Mouse (Mus musculus) heart, embryonic 12.5 days (tissue): ENCODE data around the gene Spem1. TPM values are rescaled to one million over a fixed set of nuclear protein-coding genes. Genes with fewer than 3 reads are reported as not detected.

Experiments used
- ATAC-seq: fragments of 200-750 bp; cut with Nextera tagmentation; 2 replicates; pipeline ENCODE4 v1.8.0; 2017; ENCODE audit warnings: moderate TSS enrichment, moderate library complexity; ENCODE audit not compliant: insufficient number of reproducible peaks, low FRiP score
- H3K27ac ChIP-seq: fragments of 300-500 bp; sonication (generic); 2 replicates; pipeline ENCODE4 v1.5.1; 2016; ENCODE audit warnings: mild to moderate bottlenecking, moderate library complexity; ENCODE audit not compliant: poor library complexity, severe bottlenecking
- H3K27me3 ChIP-seq: fragments of 300-500 bp; sonication (generic); replicated peaks from 2 replicates; pipeline ENCODE4 v1.6.1; 2016; ENCODE audit warnings: mild to moderate bottlenecking, moderate library complexity
- H3K36me3 ChIP-seq: fragments of 300-500 bp; sonication (generic); 2 replicates; pipeline ENCODE4 v1.6.1; 2016; ENCODE audit warnings: mild to moderate bottlenecking, moderate library complexity
- H3K4me1 ChIP-seq: fragments of 300-500 bp; sonication (generic); replicated peaks from 2 replicates; pipeline ENCODE4 v1.6.1; 2016; ENCODE audit warnings: mild to moderate bottlenecking
- H3K4me2 ChIP-seq: fragments of 300-500 bp; sonication (generic); 2 replicates; pipeline ENCODE4 v1.6.1; 2016; ENCODE audit warnings: mild to moderate bottlenecking, moderate library complexity
- H3K4me3 ChIP-seq: fragments of 300-500 bp; sonication (generic); 2 replicates; pipeline ENCODE4 v1.5.1; 2016; ENCODE audit warnings: mild to moderate bottlenecking
- H3K9ac ChIP-seq: fragments of 300-500 bp; sonication (generic); 2 replicates; pipeline ENCODE4 v1.6.1; 2016; ENCODE audit warnings: mild to moderate bottlenecking, moderate library complexity
- H3K9me3 ChIP-seq: fragments of 300-500 bp; sonication (generic); replicated peaks from 2 replicates; pipeline ENCODE4 v1.6.1; 2016; ENCODE audit warnings: mild to moderate bottlenecking, moderate library complexity
- WGBS: fragments of 180-500 bp; shearing (Covaris S2); methylation state at CpG from one replicate; pipeline ENCODE4 v1.1.7; 2016; 5-methylcytosine and 5-hydroxymethylcytosine counted together
- polyA plus RNA-seq: library from polyadenylated mRNA; unstranded; fragments of >200 nt; fragmentation: Nextera tagmentation; extraction: Ambion mirVana; gene quantifications from 2 replicates; pipeline ENCODE4 v1.2.1, GENCODE M21; 2016

Spem1 gene
- polyA plus RNA-seq, 1 experiment from 2014 or later = not detected

DNA sequence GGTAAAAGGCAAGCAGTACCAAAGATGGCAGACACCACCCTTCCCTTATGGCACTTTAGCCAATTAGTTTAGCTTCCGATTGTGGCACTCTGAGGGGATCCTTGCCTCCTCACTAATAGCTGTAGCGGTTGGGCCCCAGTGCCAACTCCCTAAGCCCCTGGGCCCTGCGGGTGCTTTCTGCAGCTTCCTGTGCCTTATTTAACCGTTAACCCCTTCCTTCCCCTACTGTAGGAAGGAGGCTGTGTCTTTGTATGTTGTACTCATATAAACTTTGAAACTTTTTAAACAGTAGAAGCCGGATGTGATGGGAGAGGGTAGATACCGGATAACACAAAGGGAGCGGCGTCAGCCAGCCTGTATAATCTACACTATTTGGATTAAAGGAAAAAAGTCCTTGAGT lies 28.8 kb upstream of the Spem1 start:
- Histone ChIP-seq H3K36me3 (peaks cover 49% of the 10 kb centered on the region), H3K9me3 (no peaks in the 10 kb centered on the region), H3K27me3 (peaks cover 1% of the 10 kb centered on the region; the same call in 1 of the 2 replicates), H3K4me1 (peaks cover 39% of the 10 kb centered on the region), H3K9ac (no peak overlapping the region), H3K4me2 (no peak overlapping the region), H3K4me3 (no peak overlapping the region), H3K27ac (no peak overlapping the region)
- no peak for ATAC-seq
- 74% methylated on average over 8 of the region's 8 CpGs for WGBS

DNA sequence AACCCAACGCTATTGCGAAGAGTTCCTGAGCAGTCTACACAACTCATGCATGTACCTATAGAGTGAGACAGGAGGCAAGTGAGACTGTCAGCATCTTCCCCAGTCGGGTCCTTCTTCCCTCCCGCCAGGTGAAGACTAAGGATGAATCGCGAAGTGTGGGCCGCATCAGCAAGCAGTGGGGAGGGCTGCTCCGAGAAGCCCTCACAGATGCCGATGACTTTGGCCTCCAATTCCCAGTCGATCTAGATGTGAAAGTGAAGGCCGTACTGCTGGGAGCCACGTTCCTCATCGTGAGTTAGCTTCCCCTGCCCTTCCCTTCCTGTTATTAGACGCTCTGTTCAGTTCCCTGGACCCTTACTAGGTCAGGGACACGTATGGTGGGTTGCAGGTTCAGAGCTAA lies 27.9 kb upstream of the Spem1 start:
- Histone ChIP-seq H3K9ac (no peak overlapping the region), H3K4me1 (peaks cover 35% of the 10 kb centered on the region), H3K36me3 (peaks cover 49% of the 10 kb centered on the region), H3K9me3 (no peaks in the 10 kb centered on the region), H3K4me2 (no peak overlapping the region), H3K27me3 (no peaks in the 10 kb centered on the region), H3K4me3 (no peak overlapping the region), H3K27ac (no peak overlapping the region)
- ATAC-seq = no peak
- WGBS = 92% methylated on average over 15 of the region's 15 CpGs

DNA sequence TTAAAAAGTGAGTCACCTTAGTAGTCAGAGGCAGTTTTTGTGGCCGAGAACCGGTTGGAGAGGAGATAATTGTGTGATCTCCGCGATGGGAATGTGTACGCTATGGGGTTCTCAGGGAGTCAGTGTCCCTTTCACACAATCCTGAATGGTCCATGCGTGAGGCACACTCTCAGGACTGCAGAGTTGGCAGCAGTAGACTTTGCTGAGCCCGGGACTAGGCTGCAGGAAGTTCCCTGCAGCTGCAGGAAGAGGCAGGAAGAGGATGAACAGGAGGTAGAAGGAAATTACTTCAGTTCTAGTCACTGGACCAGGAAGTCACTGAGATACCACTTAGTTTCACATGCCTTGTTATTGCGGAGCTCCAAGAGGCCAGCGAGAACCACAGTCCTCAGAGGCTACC lies 27.1 kb upstream of the Spem1 start:
- no peak overlapping the region for H3K4me3 ChIP-seq
- H3K9ac ChIP-seq = no peak overlapping the region
- peaks cover 35% of the 10 kb centered on the region for H3K4me1 ChIP-seq
- no peaks in the 10 kb centered on the region for H3K9me3 ChIP-seq
- no peak overlapping the region for H3K27ac ChIP-seq
- H3K36me3 ChIP-seq = peaks cover 49% of the 10 kb centered on the region
- ATAC-seq = no peak
- H3K4me2 ChIP-seq = no peak overlapping the region
- 73% methylated on average over 9 of the region's 9 CpGs for WGBS
- H3K27me3 ChIP-seq = no peaks in the 10 kb centered on the region

DNA sequence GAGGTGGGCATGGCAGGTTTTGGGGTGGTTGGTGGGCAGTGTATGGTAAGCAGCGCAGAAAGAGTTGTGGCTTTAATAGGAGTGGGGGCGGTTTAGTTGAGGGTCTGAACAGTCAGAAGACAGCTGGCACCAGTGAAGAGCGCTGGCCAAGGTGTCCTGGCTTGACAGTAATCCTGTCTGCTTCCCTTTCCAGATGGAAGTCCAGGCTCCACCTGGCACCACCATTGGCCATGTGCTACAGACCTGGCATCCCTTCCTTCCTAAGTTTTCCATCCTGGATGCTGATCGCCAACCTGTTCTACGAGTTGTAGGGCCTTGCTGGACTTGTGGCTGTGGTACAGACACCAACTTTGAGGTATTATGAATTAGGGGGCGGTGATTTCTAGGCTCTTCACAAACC lies 26.0 kb upstream of the Spem1 start:
- Histone ChIP-seq H3K9me3 (no peaks in the 10 kb centered on the region), H3K4me3 (peak overlapping the region; percentile 76), H3K27me3 (no peaks in the 10 kb centered on the region), H3K4me2 (peak overlapping the region; percentile 81), H3K27ac (no peak overlapping the region), H3K4me1 (peaks cover 32% of the 10 kb centered on the region), H3K36me3 (peaks cover 49% of the 10 kb centered on the region), H3K9ac (no peak overlapping the region)
- WGBS = 94% methylated on average over 6 of the region's 6 CpGs
- ATAC-seq = no peak

DNA sequence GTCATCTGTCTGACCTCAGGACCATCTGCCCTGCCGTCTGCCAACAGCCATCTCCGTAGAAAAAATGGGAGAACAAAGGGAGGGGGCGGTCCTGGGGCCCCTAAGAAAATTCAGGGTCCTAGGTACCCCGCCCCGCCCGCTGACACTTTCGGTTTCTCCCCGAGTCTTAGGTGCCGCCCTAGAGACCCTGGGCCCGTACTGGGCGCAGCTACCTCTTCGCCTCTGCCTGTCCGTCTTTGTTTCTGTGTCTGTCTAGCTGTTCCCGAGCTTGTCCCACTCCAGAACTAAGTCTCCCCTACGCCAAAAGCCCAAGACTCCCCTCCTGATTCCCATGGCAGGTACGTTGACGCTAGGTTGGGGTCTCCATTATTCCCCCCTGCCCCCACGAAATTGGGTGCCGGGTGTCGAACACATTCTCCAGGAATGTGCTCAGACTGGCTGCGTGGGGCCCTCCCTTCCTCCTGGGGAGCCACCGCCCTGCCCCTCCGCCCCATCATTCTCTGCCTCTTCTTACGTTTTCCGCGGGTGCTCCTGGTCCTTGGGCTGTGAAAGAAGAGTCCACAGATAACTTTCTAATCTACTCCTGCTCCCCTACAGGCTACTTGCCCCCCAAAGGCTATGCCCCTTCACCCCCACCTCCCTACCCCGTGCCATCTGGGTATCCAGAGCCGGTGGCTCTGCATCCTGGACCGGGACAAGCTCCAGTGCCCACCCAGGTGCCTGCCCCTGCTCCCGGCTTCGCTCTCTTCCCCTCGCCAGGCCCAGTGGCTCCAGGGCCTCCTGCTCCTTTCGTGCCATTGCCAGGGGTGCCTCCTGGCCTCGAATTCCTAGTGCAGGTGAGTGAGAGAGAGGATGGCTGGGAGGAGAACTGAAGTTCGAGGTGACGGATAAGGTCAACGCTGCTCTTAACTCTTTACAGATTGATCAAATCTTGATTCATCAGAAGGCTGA lies 25.0 kb upstream of the Spem1 start:
- no peaks in the 10 kb centered on the region for H3K27me3 ChIP-seq
- peak overlapping the region; percentile 88 for H3K9ac ChIP-seq
- H3K9me3 ChIP-seq = no peaks in the 10 kb centered on the region
- H3K36me3 ChIP-seq = peaks cover 44% of the 10 kb centered on the region
- H3K27ac ChIP-seq = peak overlapping the region; percentile 93
- peak; percentile 53 for ATAC-seq
- 14% methylated on average over 37 of the region's 37 CpGs for WGBS
- peak overlapping the region; percentile 76 for H3K4me3 ChIP-seq
- H3K4me1 ChIP-seq = peaks cover 28% of the 10 kb centered on the region
- peak overlapping the region; percentile 81 for H3K4me2 ChIP-seq

DNA sequence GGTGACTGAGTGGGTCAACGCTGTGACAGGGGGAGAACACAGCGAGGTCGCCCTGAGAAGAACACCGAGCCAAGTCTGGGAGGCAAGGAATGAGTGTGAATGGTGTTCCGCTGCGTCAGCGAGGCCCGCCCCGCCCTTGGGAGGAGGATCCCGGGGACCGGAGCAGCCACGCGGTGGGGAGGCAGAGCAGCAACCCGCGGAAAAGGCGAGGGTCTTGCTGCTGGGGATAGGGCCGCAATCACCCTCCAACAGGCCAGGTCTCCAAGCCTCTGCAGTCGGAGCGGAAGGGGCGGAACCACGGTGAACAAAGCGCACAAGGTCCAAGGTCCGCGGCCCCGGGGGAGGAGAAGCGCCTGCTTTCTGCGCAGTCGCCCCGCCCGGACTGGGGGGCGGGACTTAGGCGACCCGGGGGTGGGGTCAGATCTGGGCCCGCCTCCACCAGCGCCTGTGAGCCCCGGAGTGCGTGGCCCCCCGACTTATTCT lies 24.3 kb upstream of the Spem1 start, which contains the start of gene Plscr3:
Plscr3 (plus strand) TSS at position 179 of the 483 bp plus-strand sequence.
- no peaks in the 10 kb centered on the region for H3K9me3 ChIP-seq
- 1% methylated on average over 38 of the region's 38 CpGs for WGBS
- peaks cover 26% of the 10 kb centered on the region for H3K4me1 ChIP-seq
- H3K27me3 ChIP-seq = no peaks in the 10 kb centered on the region
- peaks cover 36% of the 10 kb centered on the region for H3K36me3 ChIP-seq
- peak; percentile 96 for ATAC-seq
- H3K4me3 ChIP-seq = peak within 1 kb of the TSS; percentile 76
- H3K4me2 ChIP-seq = peak within 1 kb of the TSS; percentile 81
- H3K27ac ChIP-seq = peak within 1 kb of the TSS; percentile 93
- H3K9ac ChIP-seq = peak within 1 kb of the TSS; percentile 88

DNA sequence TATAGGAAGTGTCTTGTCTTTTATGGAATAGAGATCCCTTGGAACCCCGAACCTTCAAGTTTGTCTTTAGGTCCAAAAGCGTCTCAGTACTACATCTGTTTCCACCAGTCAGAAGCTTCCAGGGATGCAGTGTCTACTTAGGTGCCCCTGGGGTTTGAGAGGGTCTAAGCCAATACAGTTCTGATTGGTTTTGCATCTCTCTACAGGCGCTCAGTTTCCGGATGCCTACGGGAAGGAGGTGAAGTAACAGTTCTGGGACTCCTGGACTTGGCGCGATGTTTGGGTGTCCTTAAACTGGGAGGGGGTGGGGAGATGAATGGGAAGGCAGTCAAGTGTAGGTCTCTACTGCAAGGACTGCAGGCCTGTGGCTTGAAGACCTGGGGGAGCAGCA lies 16.7 kb upstream of the Spem1 start:
- Histone ChIP-seq H3K36me3 (no peaks in the 10 kb centered on the region), H3K27me3 (peaks cover 30% of the 10 kb centered on the region), H3K9me3 (no peaks in the 10 kb centered on the region), H3K9ac (peak overlapping the region; percentile 75), H3K4me3 (peak overlapping the region; percentile 63), H3K4me2 (peak overlapping the region; percentile 92), H3K4me1 (peaks cover 43% of the 10 kb centered on the region), H3K27ac (peak overlapping the region; percentile 73)
- 1% methylated on average over 7 of the region's 7 CpGs for WGBS
- no peak for ATAC-seq

DNA sequence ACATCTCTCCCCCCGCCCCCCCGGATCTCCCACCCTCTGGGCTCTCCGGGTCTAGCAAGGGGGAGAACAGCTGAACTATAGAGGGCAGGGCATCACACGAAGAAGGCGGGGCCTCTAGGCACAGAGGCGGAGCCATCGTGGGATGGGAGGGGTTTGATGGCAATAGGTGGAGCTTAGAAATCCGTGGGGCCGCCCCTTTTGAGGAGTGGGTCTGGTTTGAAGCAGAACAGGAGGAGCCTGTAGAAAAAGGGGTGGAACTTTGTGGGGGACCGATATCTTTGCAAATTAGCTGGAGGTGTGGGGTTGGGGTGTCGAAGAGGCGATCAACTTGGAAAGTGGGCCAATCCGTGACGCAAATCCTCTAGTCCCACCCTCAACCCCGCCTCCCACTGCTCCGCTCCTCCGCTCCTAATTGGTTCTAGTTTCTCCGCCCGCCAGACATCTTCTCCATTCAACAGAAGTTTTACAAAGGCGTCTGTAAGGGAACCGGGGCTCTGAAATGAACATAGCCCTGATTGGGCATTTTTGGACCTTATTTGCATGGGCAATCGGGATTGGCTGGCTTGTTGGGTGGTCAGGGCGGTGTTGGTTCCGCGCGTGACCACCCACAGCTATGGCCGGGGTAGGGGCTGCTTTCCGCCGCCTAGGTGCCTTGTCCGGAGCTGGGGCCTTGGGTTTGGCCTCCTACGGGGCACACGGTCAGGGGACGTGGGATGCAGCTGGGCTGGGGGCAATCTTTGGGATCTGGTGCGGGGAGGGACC lies 16.2 kb upstream of the Spem1 start, which contains the start of gene Tmem256:
Tmem256 (plus strand) TSS at position 563 of the 762 bp plus-strand sequence.
- H3K36me3 ChIP-seq = no peaks in the 10 kb centered on the region
- ATAC-seq = peak; percentile 92
- peaks cover 36% of the 10 kb centered on the region for H3K27me3 ChIP-seq
- under 1% methylated on average over 34 of the region's 34 CpGs for WGBS
- peaks cover 45% of the 10 kb centered on the region for H3K4me1 ChIP-seq
- no peaks in the 10 kb centered on the region for H3K9me3 ChIP-seq
- peak within 1 kb of the TSS; percentile 92 for H3K4me2 ChIP-seq
- peak within 1 kb of the TSS; percentile 73 for H3K27ac ChIP-seq
- H3K4me3 ChIP-seq = peak within 1 kb of the TSS; percentile 63
- peak within 1 kb of the TSS; percentile 78 for H3K9ac ChIP-seq

DNA sequence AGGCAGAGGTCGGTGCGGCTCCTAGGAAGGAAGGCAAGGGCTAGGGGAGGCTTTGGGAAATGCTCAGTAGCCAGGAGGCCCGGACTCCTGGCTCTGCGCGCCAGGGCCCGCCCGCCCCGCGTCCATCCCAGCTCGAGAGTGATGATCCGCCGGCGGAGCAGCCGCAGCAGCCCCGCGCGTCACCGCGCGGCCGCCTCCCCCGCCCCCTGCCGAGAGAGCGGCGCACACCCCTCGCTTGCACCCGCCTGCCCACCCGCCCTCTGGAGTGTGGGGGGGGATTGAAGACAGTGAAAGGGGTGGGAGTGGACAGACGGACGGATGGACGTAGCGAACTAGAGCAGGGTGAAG lies 15.6 kb upstream of the Spem1 start, which contains the start of gene Nlgn2:
Nlgn2 (minus strand) TSS at position 181 of the 348 bp plus-strand sequence.
- Histone ChIP-seq H3K4me1 (peaks cover 45% of the 10 kb centered on the region), H3K4me3 (peak within 1 kb of the TSS; percentile 63)

DNA sequence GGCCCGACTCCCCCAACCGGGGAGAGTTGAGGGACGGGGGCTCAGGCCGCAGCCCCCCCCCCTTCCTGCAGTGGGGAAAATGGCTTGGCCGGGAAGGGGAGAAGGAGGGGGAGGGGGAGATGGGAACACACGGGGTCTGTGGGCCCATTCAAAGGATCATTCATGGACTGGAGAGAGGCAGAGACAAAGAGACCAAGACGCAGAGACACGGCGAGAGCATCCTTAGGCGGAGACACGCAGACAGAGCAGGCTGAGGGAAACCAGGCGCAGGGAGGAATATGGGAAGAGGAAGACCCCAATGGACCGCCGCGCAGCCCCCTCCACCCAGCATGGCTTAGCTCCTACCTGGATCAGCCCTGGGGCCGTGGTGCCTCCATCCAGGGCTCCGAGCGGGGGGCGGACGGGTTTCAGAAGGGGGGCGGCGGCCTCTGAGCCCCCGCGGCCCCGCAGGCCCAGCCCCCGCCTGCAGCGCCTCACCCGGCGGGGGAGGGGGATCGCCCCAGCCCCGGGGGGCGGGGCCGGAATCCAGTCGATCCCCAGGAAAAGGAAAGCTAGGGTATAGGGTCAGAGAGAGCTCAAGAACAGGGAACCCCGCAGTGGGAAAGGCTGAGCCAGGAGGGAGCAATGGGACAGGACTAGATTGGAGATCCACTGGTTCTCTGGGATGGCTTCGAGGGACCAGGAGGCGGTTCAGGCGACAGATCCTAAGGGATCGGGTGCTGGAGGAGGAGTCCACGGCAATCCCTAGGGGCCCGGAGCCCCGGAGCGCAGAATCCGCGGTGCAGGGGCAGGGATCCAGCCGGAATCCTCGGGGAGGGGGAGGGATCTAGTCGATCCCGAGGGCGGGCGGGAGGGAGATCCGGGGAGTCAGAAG lies 15.0 kb upstream of the Spem1 start:
- Histone ChIP-seq H3K27ac (0 out of 2 replicates have a peak overlapping the region, but pooled peaks have one; percentile 41), H3K27me3 (peaks cover 48% of the 10 kb centered on the region), H3K4me1 (peaks cover 45% of the 10 kb centered on the region), H3K9me3 (no peaks in the 10 kb centered on the region), H3K4me3 (peak overlapping the region; percentile 63), H3K4me2 (peak overlapping the region; percentile 92), H3K9ac (peak overlapping the region; percentile 78), H3K36me3 (no peaks in the 10 kb centered on the region)
- 1% methylated on average over 41 of the region's 52 CpGs for WGBS
- ATAC-seq = no peak

More for the DNA sequence above, 15.6 kb upstream of the Spem1 start, which contains the start of gene Nlgn2:
- peak within 1 kb of the TSS; percentile 92 for H3K4me2 ChIP-seq
- peaks cover 42% of the 10 kb centered on the region for H3K27me3 ChIP-seq
- no peaks in the 10 kb centered on the region for H3K36me3 ChIP-seq
- under 1% methylated on average over 31 of the region's 32 CpGs for WGBS
- peak; percentile 76 for ATAC-seq
- peak within 1 kb of the TSS; percentile 78 for H3K9ac ChIP-seq
- H3K9me3 ChIP-seq = no peaks in the 10 kb centered on the region
- H3K27ac ChIP-seq = peak within 1 kb of the TSS; percentile 73
